Mouse (Mus musculus) kidney, embryonic 14.5 days (tissue): ENCODE measurements around the gene Hoxb4. TPM values are rescaled to one million over a fixed set of nuclear protein-coding genes. Genes with fewer than 3 reads are reported as not detected.

Source experiments
- ATAC-seq: fragments of 200-750 bp; cut with Nextera tagmentation; 2 replicates; pipeline ENCODE4 v1.8.0; 2017; ENCODE audit warnings: moderate number of reproducible peaks, mild to moderate bottlenecking, moderate TSS enrichment, moderate library complexity; ENCODE audit not compliant: low FRiP score, low TSS enrichment
- H3K27ac ChIP-seq: fragments of 300-500 bp; sonication (generic); 2 replicates; pipeline ENCODE4 v1.5.1; 2014; ENCODE audit warnings: low read depth, mild to moderate bottlenecking, low read length, moderate library complexity, mixed read lengths
- H3K27me3 ChIP-seq: fragments of 300-500 bp; sonication (generic); 2 replicates; pipeline ENCODE4 v1.6.1; 2014; ENCODE audit warnings: mild to moderate bottlenecking, low read length; ENCODE audit not compliant: control insufficient read depth, insufficient read depth
- H3K36me3 ChIP-seq: fragments of 300-500 bp; sonication (generic); 2 replicates; pipeline ENCODE4 v1.6.1; 2014; ENCODE audit warnings: low read length, mixed read lengths; ENCODE audit not compliant: control insufficient read depth, insufficient read depth
- H3K4me1 ChIP-seq: fragments of 300-500 bp; sonication (generic); 2 replicates; pipeline ENCODE4 v1.6.1; 2014; ENCODE audit warnings: low read length, mixed read lengths; ENCODE audit not compliant: control insufficient read depth, insufficient read depth
- H3K4me2 ChIP-seq: fragments of 300-500 bp; sonication (generic); replicated peaks from 2 replicates; pipeline ENCODE4 v1.6.1; 2014; ENCODE audit warnings: low read depth, mild to moderate bottlenecking, low read length
- H3K4me3 ChIP-seq: fragments of 300-500 bp; sonication (generic); 2 replicates; pipeline ENCODE4 v1.5.1; 2014; ENCODE audit warnings: mild to moderate bottlenecking, low read length
- H3K9ac ChIP-seq: fragments of 300-500 bp; sonication (generic); 2 replicates; pipeline ENCODE4 v1.6.1; 2014; ENCODE audit warnings: low read depth, mild to moderate bottlenecking, low read length, moderate library complexity
- H3K9me3 ChIP-seq: fragments of 300-500 bp; sonication (generic); 2 replicates; pipeline ENCODE4 v1.6.1; 2016; ENCODE audit warnings: low read length; ENCODE audit not compliant: control insufficient read depth
- WGBS: fragments of 180-500 bp; shearing (Covaris S2); extraction: QIAGEN DNeasy Blood & Tissue Kit; methylation state at CpG from one replicate; pipeline ENCODE4 v1.1.7; 2014; 5-methylcytosine and 5-hydroxymethylcytosine counted together
- polyA plus RNA-seq: library from polyadenylated mRNA; unstranded; fragments of >200 nt; fragmentation: Nextera tagmentation; extraction: Ambion mirVana; gene quantifications from 2 replicates; pipeline ENCODE4 v1.2.1, GENCODE M21; 2014

Hoxb4 gene
- polyA plus RNA-seq, 1 experiment from 2014 or later: 4.2 TPM

GRCm38 (mm10) chr11:96346916-96347520 is 29.0 kb downstream of the Hoxb4 start:
- Histone ChIP-seq H3K27me3 (no peaks in the 10 kb centered on the region), H3K4me2 (no peak overlapping the region)

GRCm38 (mm10) chr11:96347717-96348116 is 29.6 kb downstream of the Hoxb4 start:
- Histone ChIP-seq H3K4me2 (peak overlapping the region; percentile 39), H3K27me3 (no peaks in the 10 kb centered on the region), H3K9me3 (no peaks in the 10 kb centered on the region), H3K9ac (peak overlapping the region; percentile 44; the same call in 1 of the 2 replicates), H3K27ac (peak overlapping the region; percentile 99), H3K4me1 (peaks cover 82% of the 10 kb centered on the region), H3K4me3 (no peak overlapping the region), H3K36me3 (peaks cover 29% of the 10 kb centered on the region)
- ATAC-seq: no peak
- WGBS: 9% methylated on average over 4 of the region's 4 CpGs

More at GRCm38 (mm10) chr11:96346916-96347520, 29.0 kb downstream of the Hoxb4 start:
- peaks cover 87% of the 10 kb centered on the region for H3K4me1 ChIP-seq
- H3K4me3 ChIP-seq: no peak overlapping the region
- no peak for ATAC-seq
- peaks cover 33% of the 10 kb centered on the region for H3K36me3 ChIP-seq
- WGBS: 36% methylated on average over 5 of the region's 5 CpGs
- H3K27ac ChIP-seq: peak overlapping the region; percentile 100; the same call in 1 of the 2 replicates
- H3K9ac ChIP-seq: peak overlapping the region; percentile 77; the same call in 1 of the 2 replicates
- H3K9me3 ChIP-seq: no peaks in the 10 kb centered on the region

GRCm38 (mm10) chr11:96348141-96348928 is 30.3 kb downstream of the Hoxb4 start:
- Histone ChIP-seq H3K4me2 (peak overlapping the region; percentile 39), H3K9ac (peak overlapping the region; percentile 56; the same call in 1 of the 2 replicates), H3K27ac (peak overlapping the region; percentile 99), H3K4me1 (peaks cover 76% of the 10 kb centered on the region), H3K9me3 (no peaks in the 10 kb centered on the region), H3K36me3 (peaks cover 33% of the 10 kb centered on the region), H3K4me3 (peak overlapping the region; percentile 26; the same call in 1 of the 2 replicates), H3K27me3 (no peaks in the 10 kb centered on the region)
- 7% methylated on average over 21 of the region's 21 CpGs for WGBS
- ATAC-seq: no peak

- Histone ChIP-seq H3K9ac (peak overlapping the region; percentile 56; the same call in 1 of the 2 replicates), H3K4me1 (peaks cover 69% of the 10 kb centered on the region), H3K4me3 (peak overlapping the region; percentile 26; the same call in 1 of the 2 replicates), H3K27ac (peak overlapping the region; percentile 99), H3K36me3 (peaks cover 35% of the 10 kb centered on the region), H3K27me3 (no peaks in the 10 kb centered on the region), H3K4me2 (peak overlapping the region; percentile 39), H3K9me3 (no peaks in the 10 kb centered on the region)
- no peak for ATAC-seq
- WGBS: 9% methylated on average over 3 of the region's 3 CpGs
These were observed 30.9 kb downstream of the Hoxb4 start for GRCm38 (mm10) chr11:96348988-96349387.

GRCm38 (mm10) chr11:96349491-96350340 is 31.6 kb downstream of the Hoxb4 start:
- H3K4me2 ChIP-seq: peak overlapping the region; percentile 39
- H3K27me3 ChIP-seq: no peaks in the 10 kb centered on the region
- peaks cover 28% of the 10 kb centered on the region for H3K36me3 ChIP-seq
- peak overlapping the region; percentile 99 for H3K27ac ChIP-seq
- peaks cover 62% of the 10 kb centered on the region for H3K4me1 ChIP-seq
- ATAC-seq: peak; percentile 1; the same call in 1 of the 2 replicates
- WGBS: 1% methylated on average over 14 of the region's 14 CpGs
- no peaks in the 10 kb centered on the region for H3K9me3 ChIP-seq
- H3K9ac ChIP-seq: peak overlapping the region; percentile 56
- peak overlapping the region; percentile 26 for H3K4me3 ChIP-seq

GRCm38 (mm10) chr11:96350341-96350624 is 32.2 kb downstream of the Hoxb4 start, which contains the start of gene Hoxb2:
TSS of gene Hoxb2 (plus strand) at chr11:96350525.
- H3K4me1 ChIP-seq: peaks cover 56% of the 10 kb centered on the region
- ATAC-seq: no peak
- no peaks in the 10 kb centered on the region for H3K9me3 ChIP-seq
- H3K9ac ChIP-seq: peak within 1 kb of the TSS; percentile 100
- H3K27me3 ChIP-seq: no peaks in the 10 kb centered on the region
- peaks cover 25% of the 10 kb centered on the region; the same call in 1 of the 2 replicates for H3K36me3 ChIP-seq
- peak within 1 kb of the TSS; percentile 91 for H3K4me2 ChIP-seq
- 0% methylated on average over 2 of the region's 2 CpGs for WGBS
- H3K4me3 ChIP-seq: peak within 1 kb of the TSS; percentile 26
- peak within 1 kb of the TSS; percentile 99 for H3K27ac ChIP-seq

- ATAC-seq: no peak
- peaks cover 51% of the 10 kb centered on the region for H3K4me1 ChIP-seq
These were observed 32.7 kb downstream of the Hoxb4 start for GRCm38 (mm10) chr11:96350791-96351190.

GRCm38 (mm10) chr11:96351312-96351711 is 33.2 kb downstream of the Hoxb4 start:
- H3K36me3 ChIP-seq: peaks cover 16% of the 10 kb centered on the region; the same call in 1 of the 2 replicates
- 4% methylated on average over 11 of the region's 11 CpGs for WGBS
- peak overlapping the region; percentile 99 for H3K27ac ChIP-seq
- H3K9ac ChIP-seq: peak overlapping the region; percentile 100
- no peaks in the 10 kb centered on the region for H3K27me3 ChIP-seq
- no peak for ATAC-seq
- H3K4me1 ChIP-seq: peaks cover 51% of the 10 kb centered on the region
- H3K4me2 ChIP-seq: peak overlapping the region; percentile 91
- no peaks in the 10 kb centered on the region for H3K9me3 ChIP-seq
- peak overlapping the region; percentile 94 for H3K4me3 ChIP-seq

More at GRCm38 (mm10) chr11:96350791-96351190, 32.7 kb downstream of the Hoxb4 start:
- peak overlapping the region; percentile 100; the same call in 1 of the 2 replicates for H3K9ac ChIP-seq
- H3K27ac ChIP-seq: peak overlapping the region; percentile 99
- no peaks in the 10 kb centered on the region for H3K27me3 ChIP-seq
- peak overlapping the region; percentile 6 for H3K4me3 ChIP-seq
- peaks cover 21% of the 10 kb centered on the region; the same call in 1 of the 2 replicates for H3K36me3 ChIP-seq
- H3K4me2 ChIP-seq: peak overlapping the region; percentile 91
- no peaks in the 10 kb centered on the region for H3K9me3 ChIP-seq
- WGBS: 22% methylated on average over 2 of the region's 2 CpGs
